13 mouse cellular contexts compared by ENCODE assay signal in the genomic region with DNA sequence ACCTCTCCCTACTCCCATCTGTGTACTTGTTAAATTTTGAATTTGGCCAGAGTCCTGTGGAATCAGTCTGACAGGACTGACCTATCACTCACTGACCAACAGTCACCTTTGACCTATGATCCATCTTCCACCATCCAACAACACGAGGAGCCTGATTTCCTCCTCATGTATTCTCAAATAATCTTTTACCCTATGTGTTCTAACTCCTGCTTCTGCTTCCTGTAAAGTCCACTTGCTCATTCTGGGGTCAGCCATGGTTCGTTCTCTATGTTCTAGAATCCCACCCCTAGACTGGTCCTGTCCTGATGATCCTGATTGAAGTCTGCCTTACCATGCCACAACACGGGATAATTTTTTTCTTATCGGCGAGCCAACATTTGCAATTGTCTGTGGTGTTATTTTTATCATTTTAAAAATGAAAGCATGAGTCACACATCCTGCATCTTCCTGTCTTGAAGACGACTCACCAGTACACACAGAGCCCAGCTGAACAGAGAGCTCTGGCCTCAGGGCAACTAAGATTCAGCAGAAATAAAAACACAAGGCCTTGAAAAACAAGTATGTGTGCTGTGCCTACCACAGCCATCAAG.
A peak's percentile ranks its signal among the peaks of the same experiment; 100 is the strongest.
DNase-seq lines count a peak whose midpoint lies in the region; ATAC-seq and TF ChIP-seq lines count a peak whose summit lies in the region.
"Had no signal": no experiment of that assay in that cellular context is flagged by ENCODE, and none has a peak within 500 bp of the region (broad histone marks: within the 10 kb centered on the region; RNA-seq: fewer than 3 reads in every experiment).

No protein-coding gene starts in this region.

- H3K27me3 ChIP-seq in embryonic facial prominence, embryonic 14.5 days (replicated peaks; ENCODE audit: control insufficient read depth, insufficient read depth, low read length), result no peaks in the 10 kb centered on the region
- H3K27me3 ChIP-seq in embryonic facial prominence, embryonic 10.5 days (replicated peaks; ENCODE audit: low read depth, poor library complexity, severe bottlenecking), result no peaks in the 10 kb centered on the region
- no peaks in the 10 kb centered on the region for H3K27me3 ChIP-seq in MEL (ENCODE audit: control insufficient read depth in 1 of 2, insufficient read depth in 2 of 2, low read length in 2 of 2)
- H3K27me3 ChIP-seq: limb, embryonic 12.5 days; neural tube, embryonic 12.5 days had no signal

- H3K9me3 ChIP-seq in embryonic facial prominence, embryonic 14.5 days (ENCODE audit: control insufficient read depth, low read length), result no peaks in the 10 kb centered on the region
- no peaks in the 10 kb centered on the region for H3K9me3 ChIP-seq in embryonic facial prominence, embryonic 10.5 days
- H3K9me3 ChIP-seq in MEL (replicated peaks; ENCODE audit: insufficient read depth, low read length), result no peaks in the 10 kb centered on the region
- H3K9me3 ChIP-seq: limb, embryonic 12.5 days; neural tube, embryonic 12.5 days had no signal

- H3K4me2 ChIP-seq in embryonic facial prominence, embryonic 14.5 days (ENCODE audit: low read depth, low read length), result no peak overlapping the region
- H3K4me2 ChIP-seq: limb, embryonic 12.5 days; neural tube, embryonic 12.5 days had no signal

- TF ChIP-seq CTCF in MEL (IDR thresholded peaks at IDR 0.05 in 2 of 3, conservative IDR thresholded peaks at IDR 0.05 in 1 of 3; ENCODE audit: control insufficient read depth in 1 of 3, insufficient read depth in 1 of 3, low read depth in 2 of 3, low read length in 3 of 3, poor library complexity in 1 of 3, severe bottlenecking in 1 of 3), result no peak

- no peak overlapping the region for H3K4me3 ChIP-seq in embryonic facial prominence, embryonic 14.5 days (ENCODE audit: low read depth, low read length)
- no peak overlapping the region for H3K4me3 ChIP-seq in embryonic facial prominence, embryonic 10.5 days
- H3K4me3 ChIP-seq in MEL (ENCODE audit: control insufficient read depth in 1 of 2, insufficient read depth in 1 of 2, low read depth in 2 of 2, low read length in 2 of 2), result peak overlapping the region; percentile 12 to 32; a peak in 2 of 4 replicates
- H3K4me3 ChIP-seq: limb, embryonic 12.5 days; neural tube, embryonic 12.5 days had no signal

- no peaks in the 10 kb centered on the region for H3K36me3 ChIP-seq in embryonic facial prominence, embryonic 14.5 days (ENCODE audit: control insufficient read depth, insufficient read depth, low read length)
- H3K36me3 ChIP-seq in embryonic facial prominence, embryonic 10.5 days (replicated peaks), result no peaks in the 10 kb centered on the region
- no peaks in the 10 kb centered on the region; a peak in 1 of 4 replicates for H3K36me3 ChIP-seq in MEL (ENCODE audit: control insufficient read depth in 1 of 2, insufficient read depth in 2 of 2, low read length in 2 of 2)
- H3K36me3 ChIP-seq: limb, embryonic 12.5 days; neural tube, embryonic 12.5 days had no signal

- H3K27ac ChIP-seq in embryonic facial prominence, embryonic 14.5 days (replicated peaks; ENCODE audit: low read depth, low read length), result no peak overlapping the region; the same call in 1 of the 2 replicates
- H3K27ac ChIP-seq in embryonic facial prominence, embryonic 10.5 days (replicated peaks), result no peak overlapping the region
- no peak overlapping the region for H3K27ac ChIP-seq in MEL (ENCODE audit: control insufficient read depth, low read depth, low read length)
- H3K27ac ChIP-seq: limb, embryonic 12.5 days; neural tube, embryonic 12.5 days had no signal

- TF ChIP-seq EP300 in MEL (IDR thresholded peaks at IDR 0.05; ENCODE audit: low read depth in 1 of 2, low read length in 2 of 2), result no peak

- TF ChIP-seq RAD21 in MEL (IDR thresholded peaks at IDR 0.05; ENCODE audit: low read depth, low read length), result no peak

- intact Hi-C loops in left cerebral cortex, postnatal 4 days (cut with DNase I), result no loop called here

- no peak for ATAC-seq in embryonic facial prominence, embryonic 14.5 days (ENCODE audit: low read depth)
- ATAC-seq: activated CD4-positive, CD25-positive, alpha-beta regulatory T cell, adult 4 months; intestine, postnatal 0 days had no signal

- no peaks in the 10 kb centered on the region for H3K79me2 ChIP-seq in MEL (ENCODE audit: control insufficient read depth, insufficient read depth, low read length, poor library complexity)

- WGBS in embryonic facial prominence, embryonic 14.5 days, result 66% methylated on average over 6 of the region's 6 CpGs
- WGBS in embryonic facial prominence, embryonic 10.5 days, result 71% methylated on average over 6 of the region's 6 CpGs

- DNase-seq in embryonic facial prominence, embryonic 14.5 days (ENCODE audit: low spot score), result peak; percentile 11
- DNase-seq in embryonic facial prominence, embryonic 10.5 days (ENCODE audit: low spot score), result no peak
- peak; percentile 14 to 28 for DNase-seq in left cerebral cortex, adult 9 months (ENCODE audit: low spot score in 2 of 2)
- no peak for DNase-seq in left cerebral cortex, postnatal 4 days
- DNase-seq in MEL (ENCODE audit: low read depth, low spot score), result peak; percentile 19
- DNase-seq in heart, postnatal 4 days, result peak; percentile 8
- DNase-seq in spleen, postnatal 4 days (ENCODE audit: low spot score in 2 of 2), result no peak
- no peak for DNase-seq in spleen, postnatal 14 days (ENCODE audit: low spot score in 2 of 2)
- DNase-seq: cerebellum, adult 9-11 months had no signal

- TF ChIP-seq POLR2A in MEL (IDR thresholded peaks at IDR 0.05; ENCODE audit: control insufficient read depth in 1 of 2, insufficient read depth in 1 of 2, low read depth in 1 of 2, low read length in 2 of 2, poor library complexity in 1 of 2), result no peak

- H3K4me1 ChIP-seq in embryonic facial prominence, embryonic 14.5 days (ENCODE audit: control insufficient read depth, insufficient read depth, low read length), result no peaks in the 10 kb centered on the region
- no peaks in the 10 kb centered on the region for H3K4me1 ChIP-seq in embryonic facial prominence, embryonic 10.5 days
- no peaks in the 10 kb centered on the region for H3K4me1 ChIP-seq in MEL (ENCODE audit: control insufficient read depth in 1 of 2, insufficient read depth in 2 of 2, low read length in 2 of 2)
- H3K4me1 ChIP-seq: limb, embryonic 12.5 days; neural tube, embryonic 12.5 days had no signal

- no peak overlapping the region for H3K9ac ChIP-seq in embryonic facial prominence, embryonic 14.5 days (ENCODE audit: low read depth, low read length)
- no peak overlapping the region for H3K9ac ChIP-seq in MEL (ENCODE audit: control insufficient read depth, low read depth, low read length, poor library complexity, severe bottlenecking)
- H3K9ac ChIP-seq: limb, embryonic 12.5 days; neural tube, embryonic 12.5 days had no signal

TF ChIP-seq in MEL, 35 proteins besides CTCF, POLR2A, EP300 and RAD21:
- TF ChIP-seq MAZ (IDR thresholded peaks at IDR 0.05; ENCODE audit: low read depth, low read length), result no peak
- TF ChIP-seq SIN3A (IDR thresholded peaks at IDR 0.05; ENCODE audit: low read length), result no peak
TF ChIP-seq in MEL: peak in this region for 0.

Comparison
In these comparisons a context has a peak if more than half of its experiments do, and no peak if none do; other contexts are left out.
1. DNase-seq: peak in embryonic facial prominence, embryonic 14.5 days (single experiment), left cerebral cortex, adult 9 months (2 of 2), MEL (single experiment) and heart, postnatal 4 days (single experiment); none in embryonic facial prominence, embryonic 10.5 days (single experiment), left cerebral cortex, postnatal 4 days (single experiment), spleen, postnatal 4 days (0 of 2) and spleen, postnatal 14 days (0 of 2).
2. H3K4me3 ChIP-seq: peak in MEL (2 of 2); none in embryonic facial prominence, embryonic 14.5 days (single experiment) and embryonic facial prominence, embryonic 10.5 days (single experiment).